Mouse (Mus musculus): ENCODE measurements at regions not wholly inside any gene's neighbourhood (a gene's known extent, or its start where the extent isn't known, plus 50 kb on each side); places are given as distances from the start of the nearest gene placed in this dataset.
"Not testable (repeated sequence)": the region's sequence is repeated elsewhere in the genome, so short reads cannot be mapped to it uniquely, and the experiment has no call there.

DNA sequence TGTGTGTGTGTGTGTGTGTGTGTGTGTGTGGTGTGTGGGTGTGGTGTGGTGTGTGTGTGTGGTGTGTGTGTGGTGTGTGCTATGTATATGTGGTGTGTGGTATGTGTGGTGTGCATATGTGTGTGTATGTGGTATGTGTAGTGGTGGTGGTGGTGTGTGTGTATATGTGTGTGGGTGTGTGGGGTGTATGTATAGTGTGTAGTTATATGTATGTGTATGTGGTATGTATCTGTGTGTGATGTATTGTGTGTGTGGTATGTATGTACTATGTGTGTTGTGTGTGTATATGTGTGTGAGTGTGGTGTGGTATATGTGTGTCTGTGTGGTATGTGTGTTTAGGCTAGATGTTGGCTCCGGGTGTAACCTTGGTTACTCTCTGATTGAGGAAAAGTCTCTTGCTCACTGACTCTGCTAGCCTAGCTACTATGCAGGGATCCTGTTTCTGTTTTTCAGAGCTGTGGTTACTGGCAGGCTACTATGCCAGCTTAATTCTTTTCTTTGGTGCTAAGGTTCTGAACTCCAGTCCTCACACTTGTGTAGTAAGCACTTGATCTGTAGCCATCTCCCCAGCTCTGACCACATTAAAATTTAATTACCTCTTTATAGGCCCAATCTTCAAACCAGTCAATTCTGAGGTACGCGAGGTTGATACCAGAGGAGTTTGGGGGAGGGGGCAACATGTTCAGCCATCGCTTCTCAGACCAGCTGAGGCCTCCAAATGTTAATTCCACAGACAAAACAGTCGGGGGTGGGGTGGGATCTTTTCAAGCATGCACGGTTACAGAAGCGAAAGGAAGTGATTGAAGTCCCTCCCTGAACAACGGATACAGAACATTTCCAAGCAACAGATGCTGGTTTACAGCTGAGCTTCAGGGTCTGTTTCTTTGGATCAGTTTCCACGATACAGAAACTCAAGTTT lies 126.4 kb upstream of the Camk1g start:
- in situ Hi-C loops (cut with MboI, MseI) = no loop called here

DNA sequence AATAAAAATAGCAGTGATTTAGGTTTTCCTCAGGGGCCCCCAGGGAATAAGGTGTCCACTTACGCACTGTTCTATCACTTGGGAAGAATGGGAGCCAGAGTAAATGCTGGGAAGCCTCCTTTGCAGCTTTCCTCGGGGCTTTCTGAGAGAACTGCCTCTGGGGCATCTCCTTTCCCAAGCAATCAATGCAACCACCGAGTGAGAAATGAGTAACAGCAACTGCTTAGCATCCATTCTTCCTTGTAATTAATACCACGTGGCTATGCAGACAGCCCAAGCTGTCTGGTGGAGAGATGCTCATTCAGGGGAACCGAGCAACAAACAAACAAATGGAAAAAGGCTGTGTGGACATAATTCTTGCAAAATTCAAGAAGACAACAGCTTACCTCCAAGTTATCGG lies 117.9 kb upstream of the Camk1g start:
- in situ Hi-C loops (cut with MboI, MseI) = no loop called here

GRCm38 (mm10) chr1:193486668-193487067 lies 116.6 kb upstream of the Camk1g start:
- in situ Hi-C loops (cut with MboI, MseI) = not testable (repeated sequence)

- in situ Hi-C loops (cut with MboI, MseI) = no loop called here
Observed at GRCm38 (mm10) chr1:193484977-193485376, 114.9 kb upstream of the Camk1g start.

- in situ Hi-C loops (cut with MboI, MseI) = no loop called here
Observed at GRCm38 (mm10) chr1:193477298-193477697, 107.2 kb upstream of the Camk1g start.

GRCm38 (mm10) chr1:193476805-193477204 lies 106.7 kb upstream of the Camk1g start:
- in situ Hi-C loops (cut with MboI, MseI) = no loop called here

GRCm38 (mm10) chr1:193466306-193466705 lies 96.2 kb upstream of the Camk1g start:
- in situ Hi-C loops (cut with MboI, MseI) = no loop called here

DNA sequence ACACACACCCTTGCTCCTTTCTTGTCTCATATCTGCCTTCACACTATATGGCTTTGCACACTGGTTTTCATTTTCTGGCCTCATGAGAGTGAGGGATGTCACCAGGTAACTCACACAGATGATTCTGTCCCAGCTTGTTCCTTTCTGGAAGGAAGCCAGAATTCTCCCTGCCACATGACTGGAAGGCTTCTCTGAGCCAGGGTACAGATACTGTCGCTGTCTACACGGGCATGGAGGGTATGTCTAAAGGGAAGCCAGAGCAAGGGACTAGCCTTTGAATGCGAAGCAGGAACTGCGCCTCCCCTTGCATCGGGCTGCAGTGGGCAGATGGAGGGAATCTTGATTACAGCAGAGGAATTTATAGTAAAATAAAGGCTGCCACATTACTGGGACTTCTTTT lies 89.6 kb upstream of the Camk1g start:
- in situ Hi-C loops (cut with MboI, MseI) = no loop called here

DNA sequence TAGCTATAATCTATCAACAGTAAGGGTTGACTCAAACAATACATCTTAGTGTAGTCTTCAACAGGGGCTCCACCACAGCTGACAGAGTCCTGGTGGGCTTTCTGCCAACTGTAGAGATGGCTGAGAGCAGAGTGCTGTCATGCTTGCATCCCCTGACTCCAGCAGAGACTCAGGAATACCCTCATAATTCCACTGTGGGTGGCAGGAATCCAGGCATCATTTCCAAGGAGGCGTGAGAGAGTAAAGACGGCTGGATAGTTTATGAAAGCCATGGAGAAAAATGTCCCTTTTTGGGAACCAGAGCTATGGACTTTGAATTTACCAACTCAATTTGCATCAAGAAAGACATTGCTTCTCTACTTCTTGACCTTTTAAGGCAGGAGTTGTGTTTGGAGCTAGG lies 87.8 kb upstream of the Camk1g start:
- in situ Hi-C loops (cut with MboI, MseI) = no loop called here

DNA sequence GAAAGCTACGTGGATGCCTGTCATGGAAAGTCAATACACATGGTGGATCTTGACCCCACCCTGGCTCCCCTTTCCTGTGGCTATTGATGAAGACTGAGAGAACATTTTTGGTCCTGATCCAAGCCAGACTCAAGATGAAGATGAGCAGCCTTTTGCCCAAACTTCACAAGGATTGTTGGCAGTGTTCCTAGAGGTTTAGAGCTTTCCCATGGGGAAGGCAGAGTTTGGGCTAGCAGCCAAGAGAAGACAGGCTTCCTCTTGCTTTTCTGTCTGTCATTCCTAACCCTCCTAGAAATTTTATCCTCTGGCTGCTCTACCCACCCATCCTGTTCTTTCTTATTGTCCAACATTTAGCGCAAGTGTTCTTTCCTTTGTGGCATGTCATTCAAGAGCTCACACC lies 83.6 kb upstream of the Camk1g start:
- in situ Hi-C loops (cut with MboI, MseI) = loop anchor here in 1 of 2 experiments (5.0 kb wide), 1 partner anchor 249 kb away; no protein-coding TSS in a partner anchor

DNA sequence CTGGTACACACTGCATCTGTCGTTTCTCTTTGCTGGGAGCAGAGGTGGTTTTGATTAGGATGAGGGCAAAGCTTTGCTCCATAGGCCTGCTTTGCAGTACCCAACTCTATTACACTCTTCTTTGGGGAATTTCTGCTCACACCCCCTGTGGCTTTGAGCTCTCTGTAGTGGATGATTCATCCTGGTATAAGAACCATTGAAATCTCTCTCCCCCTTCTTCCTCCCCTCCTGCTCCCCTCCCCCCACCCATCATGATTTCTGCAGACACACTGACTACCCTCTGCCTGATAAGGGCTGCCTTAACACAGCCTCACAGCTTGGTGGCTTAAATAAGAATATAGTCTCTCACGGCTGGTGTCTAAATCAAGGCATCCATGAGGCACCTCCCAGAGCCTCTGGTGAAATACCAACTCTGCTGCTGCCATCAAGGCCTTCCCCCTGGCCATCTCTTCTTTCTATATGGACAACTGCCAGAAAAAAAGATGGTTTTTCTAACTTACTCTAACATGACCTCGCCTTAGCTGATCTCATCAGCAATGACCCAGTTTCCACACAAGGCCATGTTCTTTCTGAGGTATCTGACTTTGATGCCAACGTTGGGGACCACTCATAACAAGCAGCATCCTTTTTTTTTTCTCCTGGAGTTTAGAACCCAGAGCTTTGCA lies 81.5 kb upstream of the Camk1g start:
- in situ Hi-C loops (cut with MboI, MseI) = loop anchor here in 1 of 2 experiments (5.0 kb wide), 1 partner anchor 251 kb away; no protein-coding TSS in a partner anchor

DNA sequence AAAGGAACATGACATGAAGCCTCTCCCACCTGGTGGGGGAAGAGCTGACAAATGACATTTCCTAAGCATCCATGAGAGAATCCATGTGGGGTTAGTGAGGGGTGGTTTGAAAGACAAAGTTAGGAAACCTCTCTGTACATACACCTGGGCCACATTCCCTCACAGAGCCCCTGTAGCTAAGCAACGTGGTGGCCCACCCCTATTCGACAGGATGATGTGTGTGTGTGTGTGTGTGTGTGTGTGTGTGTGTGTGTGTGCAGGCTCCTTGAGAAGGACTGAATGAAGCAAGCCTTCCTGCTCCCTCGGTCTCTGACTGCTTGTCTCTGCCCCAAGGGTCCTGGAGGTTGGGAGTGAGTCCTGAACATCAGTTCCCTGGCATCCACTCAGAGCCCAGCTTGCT lies 80.7 kb upstream of the Camk1g start:
- in situ Hi-C loops (cut with MboI, MseI) = loop anchor here in 1 of 2 experiments (5.0 kb wide), 1 partner anchor 251 kb away; no protein-coding TSS in a partner anchor

- in situ Hi-C loops (cut with MboI, MseI) = loop anchor here in 1 of 2 experiments (5.0 kb wide), 1 partner anchor 252 kb away; no protein-coding TSS in a partner anchor
Observed at GRCm38 (mm10) chr1:193450201-193450600, 80.1 kb upstream of the Camk1g start.

GRCm38 (mm10) chr1:193449394-193450103 lies 79.5 kb upstream of the Camk1g start:
- in situ Hi-C loops (cut with MboI, MseI) = loop anchor here in 1 of 2 experiments (5.0 kb wide), 2 partner anchors 138 to 253 kb away; no protein-coding TSS in a partner anchor

DNA sequence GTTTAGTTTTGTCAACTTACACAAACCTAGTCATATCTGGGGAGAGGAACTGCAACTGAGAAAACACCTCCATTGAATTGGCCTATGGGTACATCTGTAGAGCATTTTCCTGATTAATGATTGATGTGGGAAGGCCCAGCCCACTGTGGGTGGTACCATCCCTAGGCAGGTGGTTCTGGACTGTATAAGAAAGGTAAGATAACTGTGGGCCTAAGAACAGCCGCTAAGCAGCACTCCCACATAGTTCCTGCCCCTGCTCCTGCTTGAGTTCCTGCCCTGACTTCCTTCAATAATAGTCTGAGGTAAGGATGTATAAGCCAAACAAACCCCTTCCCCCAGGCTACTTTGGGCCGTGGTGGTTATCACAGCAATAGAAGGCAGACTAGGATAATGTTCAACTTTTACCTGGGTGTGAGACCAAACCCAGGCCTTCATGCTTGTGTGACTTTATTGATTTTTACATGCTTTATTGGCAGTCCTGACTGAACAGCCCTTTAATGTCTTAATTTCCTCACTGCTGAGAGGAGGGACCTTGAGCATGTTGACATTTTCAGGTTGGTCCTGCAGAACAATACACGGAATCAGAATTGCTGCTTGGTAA lies 78.8 kb upstream of the Camk1g start:
- in situ Hi-C loops (cut with MboI, MseI) = loop anchor here in 1 of 2 experiments (5.0 kb wide), 1 partner anchor 138 kb away; no protein-coding TSS in a partner anchor

DNA sequence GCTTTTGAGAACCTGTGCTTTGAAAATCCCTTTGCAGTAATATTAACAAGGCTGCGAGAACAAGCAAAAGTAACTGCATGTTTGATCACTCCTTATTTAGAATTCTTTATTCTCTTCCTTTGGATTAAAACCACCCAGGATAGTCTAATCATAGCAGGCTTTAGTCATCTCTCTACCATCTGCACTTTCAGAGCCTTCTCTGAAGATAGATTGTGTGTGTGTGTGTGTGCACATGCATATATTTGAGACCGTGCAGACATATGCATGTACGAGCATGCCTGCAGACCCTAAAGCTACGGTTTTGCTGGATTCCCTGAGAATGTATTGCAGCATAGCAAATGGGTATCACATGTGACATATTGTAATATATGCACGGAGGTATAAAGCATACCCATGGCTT lies 77.5 kb upstream of the Camk1g start:
- in situ Hi-C loops (cut with MboI, MseI) = loop anchor here in 1 of 2 experiments (5.0 kb wide), 1 partner anchor 140 kb away; no protein-coding TSS in a partner anchor

- in situ Hi-C loops (cut with MboI, MseI) = no loop called here
Observed at GRCm38 (mm10) chr1:193443964-193444676, 74.0 kb upstream of the Camk1g start.

DNA sequence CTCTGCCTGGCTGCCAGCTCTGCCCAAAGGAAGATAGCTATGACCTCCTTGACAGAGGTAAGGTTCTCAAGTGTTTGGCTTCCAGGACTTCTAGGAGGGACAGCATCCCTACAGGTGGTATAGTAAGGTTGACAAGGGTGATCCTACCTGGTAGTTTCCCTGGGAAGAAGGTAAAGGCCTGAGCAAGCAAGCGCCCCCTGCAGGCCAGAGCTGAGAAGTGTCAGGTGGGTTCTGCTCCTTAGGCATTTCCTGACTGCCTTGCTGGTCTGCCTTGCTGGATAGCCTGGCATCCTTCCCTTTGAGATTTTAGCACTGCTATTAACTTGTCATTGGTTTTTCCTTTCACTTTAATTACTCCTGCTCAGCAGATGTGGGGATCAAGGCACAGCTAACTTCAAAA lies 70.4 kb upstream of the Camk1g start:
- in situ Hi-C loops (cut with MboI, MseI) = no loop called here

DNA sequence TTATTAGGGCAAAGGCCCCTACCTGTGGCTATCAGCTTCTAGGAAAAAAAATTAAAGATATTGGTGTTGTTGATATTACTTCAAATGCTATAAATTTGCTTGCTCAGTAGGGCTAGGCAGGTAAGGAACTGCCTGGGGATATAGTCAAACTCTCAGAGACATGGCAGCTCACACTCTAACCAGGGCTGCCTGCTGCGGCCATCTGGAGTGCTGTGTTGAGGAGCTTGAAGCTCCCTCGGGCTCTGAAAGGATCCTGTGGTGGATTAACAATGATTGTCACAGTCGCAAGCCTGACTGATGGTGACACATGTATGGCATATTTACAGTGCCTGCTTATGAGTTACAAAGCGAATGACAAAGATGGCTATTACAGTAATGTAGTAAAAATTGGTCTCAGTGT lies 64.2 kb upstream of the Camk1g start:
- in situ Hi-C loops (cut with MboI, MseI) = no loop called here

DNA sequence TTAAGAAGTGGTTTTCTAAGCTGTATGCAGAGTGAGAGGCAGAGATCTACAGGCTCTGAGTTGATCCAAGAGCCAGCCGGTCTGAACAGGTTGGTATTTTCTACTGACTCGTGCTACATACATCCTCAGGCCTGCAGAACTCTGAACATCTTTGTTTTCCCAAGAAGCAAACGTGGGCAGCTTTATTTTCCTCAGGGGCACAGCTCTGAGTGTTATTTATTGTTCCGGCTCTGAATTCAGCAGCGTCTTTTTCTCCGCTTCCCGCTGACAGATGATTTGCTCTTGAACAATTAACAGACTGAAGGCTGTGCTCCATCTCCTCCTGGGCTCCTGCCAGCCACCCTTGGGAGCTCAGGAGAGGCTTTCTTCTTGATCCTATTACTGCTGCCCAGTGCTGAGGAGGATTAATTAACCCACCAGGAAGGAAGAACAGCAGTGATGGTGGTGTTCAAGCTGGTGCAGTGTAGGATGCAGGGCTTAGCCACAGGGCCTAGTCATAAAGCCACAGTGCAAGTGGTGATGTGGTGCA lies 63.5 kb upstream of the Camk1g start:
- in situ Hi-C loops (cut with MboI, MseI) = no loop called here

Data from T-helper 17 cell (primary cell).